ENCODE assay signal across 6 mouse cellular contexts in the genomic region with DNA sequence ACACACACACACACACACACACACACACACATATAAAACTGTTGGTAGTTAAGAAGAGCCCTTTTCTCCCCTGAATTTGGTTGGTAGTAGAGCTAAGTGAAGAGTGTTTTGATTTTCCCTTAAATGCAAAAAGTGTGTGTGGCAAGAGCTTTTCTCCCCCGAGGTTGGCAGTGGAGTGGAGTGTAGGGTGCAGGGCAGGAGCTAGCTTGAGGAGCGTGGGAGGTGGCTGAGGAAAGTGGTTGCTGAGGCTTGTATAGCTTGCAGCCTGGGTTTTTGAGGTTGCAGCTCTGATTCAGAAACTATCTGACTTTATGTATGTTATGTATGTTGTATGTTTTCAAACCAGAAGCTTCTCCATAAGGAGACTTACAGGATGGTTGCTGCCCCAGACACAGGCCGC.
"Had no signal": no experiment of that assay in that cellular context is flagged by ENCODE, and none has a peak within 500 bp of the region (broad histone marks: within the 10 kb centered on the region; RNA-seq: fewer than 3 reads in every experiment).

No protein-coding gene starts in this region.

- ATAC-seq: midbrain, embryonic 13.5 days had no signal

- DNase-seq: kidney, adult 11 months; kidney, adult 9 months; kidney, postnatal 10 days; kidney, postnatal 4 days; thymus, postnatal 36 days had no signal
